Mouse (Mus musculus) myocyte (in vitro differentiated cells): ENCODE results near the gene Tmem176b.

Experiments
- CEBPB ChIP-seq: IDR thresholded peaks from 2 replicates; pipeline ENCODE4 v1.6.1; 2011; ENCODE audit warnings: mild to moderate bottlenecking, moderate library complexity; ENCODE audit not compliant: poor library complexity, insufficient read depth, severe bottlenecking
- E2F4 ChIP-seq: IDR thresholded peaks from one replicate; pipeline ENCODE4 v1.6.1; 2011; ENCODE audit warnings: mild to moderate bottlenecking, control low read depth, moderate library complexity; ENCODE audit not compliant: insufficient read depth
- MAX ChIP-seq: IDR thresholded peaks from one replicate; pipeline ENCODE4 v1.6.1; 2011; ENCODE audit warnings: low read depth, mild to moderate bottlenecking, control low read depth
- MYOD1 ChIP-seq, 3 experiments: IDR thresholded peaks; one replicate each; pipeline ENCODE4 v1.6.1; 2011; ENCODE audit warnings: control low read depth in 2 of 3, low read depth in 2 of 3, mild to moderate bottlenecking in 2 of 3, moderate library complexity in 1 of 3; ENCODE audit not compliant: insufficient read length in 2 of 3, control insufficient read depth in 1 of 3
- MYOG ChIP-seq, 3 experiments: IDR thresholded peaks; one replicate each; pipeline ENCODE4 v1.6.1; 2011; ENCODE audit warnings: control low read depth in 2 of 3, low read depth in 2 of 3, mild to moderate bottlenecking in 2 of 3; ENCODE audit not compliant: insufficient read length in 2 of 3, control insufficient read depth in 1 of 3, insufficient read depth in 1 of 3
- POLR2A ChIP-seq: IDR thresholded peaks from one replicate; pipeline ENCODE4 v1.6.1; 2011; ENCODE audit warnings: low read depth, mild to moderate bottlenecking, control low read depth, moderate library complexity; ENCODE audit not compliant: insufficient read length
- POLR2AphosphoS2 ChIP-seq: IDR thresholded peaks from one replicate; pipeline ENCODE4 v1.6.1; 2011; ENCODE audit warnings: low read depth, control low read depth; ENCODE audit not compliant: insufficient read length
- REST ChIP-seq: IDR thresholded peaks from one replicate; pipeline ENCODE4 v1.6.1; 2011; ENCODE audit warnings: mild to moderate bottlenecking, control low read depth, moderate library complexity; ENCODE audit not compliant: insufficient read depth, insufficient read length
- SRF ChIP-seq: IDR thresholded peaks from one replicate; pipeline ENCODE4 v1.6.1; 2011; ENCODE audit warnings: low read depth; ENCODE audit not compliant: control insufficient read depth, insufficient read length
- TCF12 ChIP-seq: IDR thresholded peaks from one replicate; pipeline ENCODE4 v1.6.1; 2011; ENCODE audit warnings: mild to moderate bottlenecking, control low read depth; ENCODE audit not compliant: poor library complexity, insufficient read depth, severe bottlenecking
- TCF3 ChIP-seq: IDR thresholded peaks from one replicate; pipeline ENCODE4 v1.6.1; 2011; ENCODE audit warnings: low read depth, control low read depth; ENCODE audit not compliant: insufficient read length
- USF1 ChIP-seq: IDR thresholded peaks from one replicate; pipeline ENCODE4 v1.6.1; 2011; ENCODE audit warnings: low read depth, mild to moderate bottlenecking, control low read depth, moderate library complexity

DNA sequence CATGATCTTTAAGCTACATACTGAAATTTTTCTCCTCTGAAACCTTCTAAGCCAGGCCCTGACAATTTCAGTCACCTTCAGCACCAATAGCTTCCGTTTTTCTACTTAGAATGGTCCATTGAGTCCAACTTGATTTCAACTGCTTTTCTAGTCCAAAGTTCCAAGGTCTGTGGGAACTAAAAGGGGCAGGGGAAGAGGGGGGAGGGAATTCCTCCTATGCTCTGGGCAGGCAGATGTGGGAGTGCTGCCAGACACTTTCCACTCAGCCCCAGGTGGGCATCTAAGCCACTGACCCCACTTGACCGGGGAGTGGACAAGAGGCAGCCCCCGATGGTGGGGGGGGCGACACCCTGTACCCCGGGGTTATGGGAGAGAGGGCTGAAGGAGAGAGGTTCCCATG, 37.0 kb downstream of the Tmem176b start:
- TF ChIP-seq POLR2A (no peak), USF1 (no peak), MAX (no peak), POLR2AphosphoS2 (no peak), MYOD1 (IDR thresholded peaks at IDR 0.05; ENCODE audit: control insufficient read depth in 1 of 3, insufficient read length in 2 of 3, low read depth in 2 of 3) (no peak), REST (no peak), MYOG (IDR thresholded peaks at IDR 0.05; ENCODE audit: control insufficient read depth in 1 of 3, insufficient read depth in 1 of 3, insufficient read length in 2 of 3, low read depth in 2 of 3) (no peak), SRF (no peak), TCF3 (no peak), TCF12 (no peak), CEBPB (no peak), E2F4 (no peak)
